Mouse (Mus musculus) hindbrain, embryonic 11.5 days (tissue): ENCODE results near the gene Gm17606. TPM values are rescaled to one million over a fixed set of nuclear protein-coding genes. Genes with fewer than 3 reads are reported as not detected.

ENCODE experiments used
- ATAC-seq: fragments of 200-750 bp; cut with Nextera tagmentation; 2 replicates; pipeline ENCODE4 v1.8.0; 2017; ENCODE audit warnings: mild to moderate bottlenecking, moderate TSS enrichment, moderate library complexity; ENCODE audit not compliant: low FRiP score
- DNase-seq: peaks from one replicate; pipeline ENCODE4 v3.0.0-alpha.2; 2015; ENCODE audit warnings: low spot score
- H3K27ac ChIP-seq: fragments of 300-500 bp; sonication (generic); 2 replicates; pipeline ENCODE4 v1.5.1; 2014; ENCODE audit warnings: mild to moderate bottlenecking, low read depth, low read length
- H3K27me3 ChIP-seq: fragments of 300-500 bp; sonication (generic); 2 replicates; pipeline ENCODE4 v1.6.1; 2014; ENCODE audit warnings: mild to moderate bottlenecking, low read length, moderate library complexity, mixed read lengths; ENCODE audit not compliant: control insufficient read depth, insufficient read depth
- H3K36me3 ChIP-seq: fragments of 300-500 bp; sonication (generic); 2 replicates; pipeline ENCODE4 v1.6.1; 2014; ENCODE audit warnings: mild to moderate bottlenecking, low read length, moderate library complexity, mixed read lengths; ENCODE audit not compliant: control insufficient read depth, insufficient read depth
- H3K4me1 ChIP-seq: fragments of 300-500 bp; sonication (generic); replicated peaks from 2 replicates; pipeline ENCODE4 v1.6.1; 2014; ENCODE audit warnings: low read length, mixed read lengths; ENCODE audit not compliant: control insufficient read depth, insufficient read depth
- H3K4me2 ChIP-seq: fragments of 300-500 bp; sonication (generic); replicated peaks from 2 replicates; pipeline ENCODE4 v1.6.1; 2014; ENCODE audit warnings: mild to moderate bottlenecking, low read depth, low read length
- H3K4me3 ChIP-seq: fragments of 300-500 bp; sonication (generic); 2 replicates; pipeline ENCODE4 v1.5.1; 2014; ENCODE audit warnings: low read depth, low read length
- H3K9ac ChIP-seq: fragments of 300-500 bp; sonication (generic); 2 replicates; pipeline ENCODE4 v1.6.1; 2014; ENCODE audit warnings: low read depth, low read length
- H3K9me3 ChIP-seq: fragments of 300-500 bp; sonication (generic); 2 replicates; pipeline ENCODE4 v1.6.1; 2016; ENCODE audit warnings: low read length; ENCODE audit not compliant: control insufficient read depth
- WGBS: fragments of 180-500 bp; shearing (Covaris S2); extraction: QIAGEN DNeasy Blood & Tissue Kit; methylation state at CpG from one replicate; pipeline ENCODE4 v1.1.7; 2014; 5-methylcytosine and 5-hydroxymethylcytosine counted together
- polyA plus RNA-seq: library from polyadenylated mRNA; unstranded; fragments of >200 nt; fragmentation: Nextera tagmentation; extraction: Ambion mirVana; gene quantifications from 2 replicates; pipeline ENCODE4 v1.2.1, GENCODE M21; 2014

Gene Gm17606
- polyA plus RNA-seq = not detected in 2 replicates

DNA sequence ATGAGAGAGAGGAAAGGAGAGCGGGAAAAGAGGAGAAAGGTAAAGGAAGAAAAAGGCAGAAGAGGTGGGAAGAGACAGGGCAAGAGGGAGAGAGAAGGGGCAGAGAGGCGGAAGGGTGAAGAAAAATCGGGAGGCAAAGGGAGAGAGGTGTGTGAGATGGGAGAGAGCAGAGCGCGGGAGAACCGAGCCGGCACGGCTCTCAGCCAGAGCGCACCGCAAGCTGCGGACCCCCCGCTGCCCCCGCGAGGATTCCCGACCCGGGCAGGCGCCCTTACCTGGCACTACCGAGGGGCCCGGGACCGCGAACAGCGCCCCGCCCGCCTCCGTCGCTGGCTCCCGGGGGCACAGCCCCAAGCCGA is at the start of gene Gm17606:
Gene Gm17606 (plus strand): TSS at position 7 of the 359 bp plus-strand sequence.
- Histone ChIP-seq H3K4me1 (peaks cover 4% of the 10 kb centered on the region), H3K27me3 (no peaks in the 10 kb centered on the region), H3K36me3 (peaks cover 20% of the 10 kb centered on the region), H3K4me3 (peak within 1 kb of the TSS; percentile 74), H3K9me3 (no peaks in the 10 kb centered on the region), H3K4me2 (peak within 1 kb of the TSS; percentile 86), H3K9ac (peak within 1 kb of the TSS; percentile 98), H3K27ac (peak within 1 kb of the TSS; percentile 79)
- under 1% methylated on average over 28 of the region's 28 CpGs for WGBS
- ATAC-seq = peak; percentile 0; the same call in 1 of the 2 replicates
- DNase-seq = no peak

DNA sequence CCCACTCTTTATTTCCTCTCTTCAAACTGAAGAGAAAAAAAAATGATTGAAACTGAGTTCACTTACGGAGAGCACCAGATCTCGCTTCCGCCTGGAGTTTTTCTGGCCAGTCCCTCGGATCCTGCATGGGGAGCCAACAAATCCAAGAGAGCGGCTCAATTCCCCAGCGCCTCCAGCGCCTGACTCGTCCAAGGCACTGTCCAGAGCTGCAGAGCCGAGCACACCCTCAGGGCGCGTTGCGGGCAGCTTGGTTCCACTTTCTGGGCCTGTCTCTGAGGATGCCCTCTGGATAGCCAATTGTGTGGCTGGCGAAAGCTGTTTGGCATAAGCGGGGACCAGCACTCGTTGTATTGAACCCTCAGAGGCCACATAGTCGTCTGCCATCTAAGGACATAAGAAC is 49.7 kb upstream of the Gm17606 start:
- Histone ChIP-seq H3K9me3 (no peaks in the 10 kb centered on the region), H3K4me2 (no peak overlapping the region), H3K4me1 (no peaks in the 10 kb centered on the region), H3K4me3 (no peak overlapping the region), H3K9ac (no peak overlapping the region), H3K36me3 (peaks cover 2% of the 10 kb centered on the region; the same call in 1 of the 2 replicates), H3K27me3 (no peaks in the 10 kb centered on the region), H3K27ac (no peak overlapping the region)
- 90% methylated on average over 16 of the region's 16 CpGs for WGBS
- DNase-seq (no peak), ATAC-seq (no peak)

DNA sequence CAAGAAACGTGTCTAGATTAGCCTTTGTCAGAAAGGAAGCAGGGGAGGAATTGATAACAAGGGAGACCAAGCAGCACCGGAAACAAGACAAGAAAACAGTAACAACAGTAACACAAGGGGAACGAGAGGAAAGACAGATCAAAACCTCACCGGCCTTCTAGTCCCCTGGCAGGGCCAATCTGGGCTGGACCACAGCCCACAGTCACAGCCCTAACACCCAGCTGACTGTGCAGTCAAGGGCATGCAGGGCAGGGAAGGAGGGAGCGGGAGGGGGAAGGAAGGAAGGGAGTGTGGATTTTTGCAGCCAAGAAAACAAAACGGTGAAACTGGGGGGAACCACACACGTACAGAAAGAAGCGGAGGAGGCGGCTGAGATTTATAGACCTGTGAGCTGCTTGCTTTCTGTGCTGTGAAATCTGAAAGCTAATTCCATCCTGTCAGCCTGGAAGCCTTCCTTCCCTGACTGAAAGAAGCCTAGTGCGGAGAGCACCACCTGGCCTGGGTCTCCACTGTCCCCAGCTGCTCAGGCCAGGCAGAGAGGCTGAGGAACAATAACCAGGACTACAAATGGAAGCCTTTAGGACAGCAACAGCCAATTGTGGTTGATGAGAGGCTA is 48.3 kb upstream of the Gm17606 start:
- Histone ChIP-seq H3K4me2 (no peak overlapping the region), H3K9me3 (no peaks in the 10 kb centered on the region), H3K27ac (no peak overlapping the region; the same call in 1 of the 2 replicates), H3K4me3 (no peak overlapping the region), H3K9ac (no peak overlapping the region), H3K36me3 (peaks cover 2% of the 10 kb centered on the region; the same call in 1 of the 2 replicates), H3K4me1 (no peaks in the 10 kb centered on the region), H3K27me3 (no peaks in the 10 kb centered on the region)
- ATAC-seq = no peak
- WGBS = 80% methylated on average over 10 of the region's 10 CpGs
- no peak for DNase-seq

DNA sequence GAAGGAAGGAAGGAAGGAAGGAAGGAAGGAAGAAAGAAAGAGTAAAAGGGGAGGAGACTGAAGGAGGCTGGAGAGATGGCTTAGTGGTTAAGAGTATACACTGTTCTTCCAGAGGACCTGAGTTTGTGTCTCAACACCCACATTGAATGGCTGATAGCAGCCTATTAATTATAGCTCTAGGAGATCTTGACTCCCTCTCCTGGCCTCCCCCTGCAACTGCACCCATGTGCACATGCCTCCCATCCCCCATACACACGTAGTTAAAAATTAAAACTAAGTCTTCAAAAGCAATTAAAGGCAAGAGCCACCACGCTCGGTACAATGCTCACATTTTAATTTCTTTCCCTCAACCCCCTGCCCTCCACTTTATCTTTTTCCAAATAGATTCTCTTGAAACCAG is 46.7 kb upstream of the Gm17606 start:
- H3K27me3 ChIP-seq = no peaks in the 10 kb centered on the region
- 94% methylated on average over 3 of the region's 3 CpGs for WGBS
- H3K4me1 ChIP-seq = no peaks in the 10 kb centered on the region
- DNase-seq (peak; percentile 25), ATAC-seq (no peak)
- H3K9me3 ChIP-seq = no peaks in the 10 kb centered on the region
- no peak overlapping the region for H3K4me3 ChIP-seq
- peaks cover 2% of the 10 kb centered on the region; the same call in 1 of the 2 replicates for H3K36me3 ChIP-seq
- no peak overlapping the region for H3K4me2 ChIP-seq
- H3K27ac ChIP-seq = no peak overlapping the region
- H3K9ac ChIP-seq = no peak overlapping the region

DNA sequence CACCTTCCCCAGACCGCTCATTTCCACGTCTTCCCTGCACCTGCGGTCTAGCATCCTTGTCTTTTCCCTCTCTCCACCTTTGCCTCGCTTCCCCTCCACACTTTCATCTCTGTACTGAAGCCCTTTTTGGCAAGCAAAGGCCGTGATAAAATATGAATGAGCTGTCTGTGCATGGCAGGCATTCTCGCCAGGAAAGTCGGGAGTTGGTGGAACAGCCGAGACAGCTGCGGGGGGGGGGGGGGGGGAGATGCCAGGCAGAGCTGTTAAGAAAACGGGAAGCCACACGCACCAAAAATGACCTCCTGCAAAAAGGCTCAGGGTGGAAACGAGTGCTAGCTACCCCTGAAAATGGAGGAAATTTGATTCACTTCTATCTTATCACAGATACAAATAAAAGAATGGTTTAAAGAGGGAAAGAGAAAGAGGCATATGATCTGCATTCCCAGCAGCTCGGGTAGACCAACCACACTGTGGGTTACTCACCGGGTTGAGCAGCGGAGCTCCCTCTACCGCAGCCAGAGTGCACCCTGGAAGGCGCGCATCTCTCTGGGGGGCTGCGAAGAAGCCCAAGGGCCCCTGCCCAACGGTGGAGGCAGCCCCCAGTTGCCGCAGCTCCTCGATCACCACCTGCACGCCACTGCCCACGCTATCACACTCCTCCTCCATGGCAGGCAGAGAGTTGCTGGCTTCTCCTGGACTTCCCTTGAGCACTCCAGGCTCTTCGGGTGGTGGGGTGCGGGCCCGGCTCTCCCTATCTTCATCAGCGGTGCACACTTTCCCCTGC is 45.9 kb upstream of the Gm17606 start:
- Histone ChIP-seq H3K36me3 (peaks cover 2% of the 10 kb centered on the region; the same call in 1 of the 2 replicates), H3K27me3 (no peaks in the 10 kb centered on the region), H3K4me1 (no peaks in the 10 kb centered on the region), H3K4me3 (no peak overlapping the region), H3K9me3 (no peaks in the 10 kb centered on the region), H3K4me2 (no peak overlapping the region), H3K9ac (no peak overlapping the region), H3K27ac (no peak overlapping the region)
- ATAC-seq (no peak), DNase-seq (no peak)
- WGBS = 68% methylated on average over 27 of the region's 28 CpGs

DNA sequence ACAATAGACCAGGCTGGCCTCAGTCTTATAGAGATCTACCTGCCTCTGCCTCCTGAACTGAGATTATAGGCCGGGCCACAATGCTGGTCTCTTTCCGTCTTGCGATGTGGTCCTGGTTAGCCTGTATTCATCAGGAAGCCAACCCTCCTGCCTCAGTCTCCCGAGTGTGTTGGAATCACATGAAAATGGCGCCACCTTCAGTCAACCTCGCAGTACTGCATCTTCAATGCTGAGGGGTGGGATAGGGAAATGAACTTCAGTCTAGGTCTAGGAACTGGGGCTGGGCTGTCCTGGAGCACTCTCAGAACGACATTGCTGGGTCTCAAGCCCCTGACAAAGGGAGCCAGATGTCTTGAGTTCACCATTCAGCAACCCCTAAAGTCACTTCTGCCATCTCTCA is 43.7 kb upstream of the Gm17606 start:
- Histone ChIP-seq H3K9ac (no peak overlapping the region), H3K27me3 (no peaks in the 10 kb centered on the region), H3K36me3 (peaks cover 2% of the 10 kb centered on the region; the same call in 1 of the 2 replicates), H3K4me1 (no peaks in the 10 kb centered on the region), H3K9me3 (no peaks in the 10 kb centered on the region), H3K27ac (no peak overlapping the region), H3K4me3 (no peak overlapping the region), H3K4me2 (no peak overlapping the region)
- 81% methylated on average over 7 of the region's 7 CpGs for WGBS
- ATAC-seq (no peak), DNase-seq (no peak)

DNA sequence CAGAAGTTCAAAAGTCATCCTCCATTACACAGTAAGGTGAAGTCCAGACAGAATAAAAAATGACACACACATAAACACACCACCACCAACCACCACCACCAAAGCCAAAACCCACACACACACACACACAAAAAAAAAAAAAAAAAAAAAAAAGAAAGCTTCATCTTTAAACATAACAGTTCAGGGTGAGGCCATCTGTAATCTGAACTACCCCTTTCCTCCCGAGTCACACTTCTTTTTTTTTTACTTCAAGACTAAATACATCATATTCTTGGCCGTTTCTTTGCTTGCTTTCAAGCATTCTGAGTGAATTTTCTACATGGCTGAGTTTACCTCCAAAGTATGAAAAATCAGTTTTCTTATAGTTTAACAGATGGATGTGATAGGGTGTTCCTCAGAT is 39.2 kb upstream of the Gm17606 start:
- Histone ChIP-seq H3K4me3 (no peak overlapping the region), H3K27ac (no peak overlapping the region), H3K4me2 (no peak overlapping the region), H3K4me1 (no peaks in the 10 kb centered on the region), H3K36me3 (no peaks in the 10 kb centered on the region), H3K9me3 (no peaks in the 10 kb centered on the region), H3K9ac (no peak overlapping the region), H3K27me3 (no peaks in the 10 kb centered on the region)
- ATAC-seq (no peak), DNase-seq (no peak)
- WGBS = 80% methylated on average over 2 of the region's 2 CpGs

DNA sequence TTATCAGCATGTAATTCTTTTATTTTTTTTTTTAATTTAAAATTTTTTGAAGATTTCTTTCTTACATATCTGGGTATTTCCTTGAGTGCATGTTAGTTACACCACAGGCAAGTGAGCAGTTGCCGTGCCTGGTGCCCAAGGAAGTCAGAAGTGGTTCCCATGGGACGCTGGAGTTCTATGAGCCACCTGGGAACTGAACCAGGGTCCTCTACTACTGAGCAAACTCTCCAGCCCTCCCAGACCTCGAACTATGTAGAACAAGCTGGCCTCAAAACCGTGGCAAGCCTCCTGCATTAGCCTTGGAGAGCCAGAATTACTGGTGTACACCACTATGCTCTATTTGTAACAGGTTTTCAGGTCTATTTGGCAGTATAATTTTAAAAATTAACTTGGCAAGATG is 38.1 kb upstream of the Gm17606 start:
- Histone ChIP-seq H3K4me2 (peak overlapping the region; percentile 42), H3K9me3 (no peaks in the 10 kb centered on the region), H3K27ac (peak overlapping the region; percentile 81; the same call in 1 of the 2 replicates), H3K9ac (peak overlapping the region; percentile 24; the same call in 1 of the 2 replicates), H3K4me1 (no peaks in the 10 kb centered on the region), H3K4me3 (peak overlapping the region; percentile 56), H3K36me3 (no peaks in the 10 kb centered on the region), H3K27me3 (no peaks in the 10 kb centered on the region)
- 45% methylated on average over 4 of the region's 4 CpGs for WGBS
- ATAC-seq (peak; percentile 15), DNase-seq (no peak)
